Mouse (Mus musculus) heart, postnatal 4 days (tissue): ENCODE measurements at regions not wholly inside any gene's neighbourhood (a gene's known extent, or its start where the extent isn't known, plus 50 kb on each side); places are given as distances from the start of the nearest gene placed in this dataset.

ENCODE experiments used
- DNase-seq: peaks from one replicate; pipeline ENCODE4 v3.0.0; 2021

- DNase-seq, result no peak
These were observed 133.4 kb upstream of the Foxn2 start for GRCm38 (mm10) chr17:88307082-88307481.

DNA sequence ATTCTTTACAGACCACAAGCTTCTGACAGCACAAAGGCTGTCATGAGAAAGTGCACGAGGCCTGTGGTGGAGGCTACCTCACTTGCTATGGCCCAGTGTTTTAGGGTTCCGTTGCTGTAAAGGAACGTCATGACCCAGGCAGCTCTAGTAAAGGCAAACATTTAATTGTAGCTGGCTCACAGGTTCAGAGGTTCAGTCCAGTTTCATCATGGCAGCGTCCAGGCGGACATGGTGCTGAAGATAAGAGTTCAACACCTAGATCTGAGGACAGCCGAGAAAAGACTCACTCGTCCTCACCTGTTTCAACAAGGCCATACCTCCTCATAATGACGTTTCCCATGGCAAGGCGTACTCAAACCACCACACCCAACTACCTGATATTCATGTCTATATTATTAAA, 132.7 kb upstream of the Foxn2 start:
- DNase-seq, result no peak

DNA sequence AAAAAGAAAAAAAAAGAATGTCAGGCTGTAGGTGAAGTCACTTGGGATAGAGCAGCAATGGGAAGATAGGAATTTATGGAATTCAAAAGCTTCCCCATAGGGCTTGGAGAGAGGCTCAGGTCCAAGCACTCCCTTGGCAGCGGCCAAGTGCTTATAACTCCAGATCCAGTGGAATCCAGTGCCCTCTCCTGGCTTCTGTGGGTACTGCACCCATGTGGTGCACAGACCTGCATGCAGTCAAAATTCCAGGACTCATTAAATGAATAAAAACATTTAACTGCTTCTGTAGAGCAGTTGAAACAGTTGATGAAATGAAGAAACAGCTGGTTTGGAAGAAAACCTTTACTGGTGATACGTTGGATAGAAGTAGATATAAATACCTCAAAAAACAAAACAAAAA, 127.6 kb upstream of the Foxn2 start:
- peak; percentile 35 for DNase-seq

DNA sequence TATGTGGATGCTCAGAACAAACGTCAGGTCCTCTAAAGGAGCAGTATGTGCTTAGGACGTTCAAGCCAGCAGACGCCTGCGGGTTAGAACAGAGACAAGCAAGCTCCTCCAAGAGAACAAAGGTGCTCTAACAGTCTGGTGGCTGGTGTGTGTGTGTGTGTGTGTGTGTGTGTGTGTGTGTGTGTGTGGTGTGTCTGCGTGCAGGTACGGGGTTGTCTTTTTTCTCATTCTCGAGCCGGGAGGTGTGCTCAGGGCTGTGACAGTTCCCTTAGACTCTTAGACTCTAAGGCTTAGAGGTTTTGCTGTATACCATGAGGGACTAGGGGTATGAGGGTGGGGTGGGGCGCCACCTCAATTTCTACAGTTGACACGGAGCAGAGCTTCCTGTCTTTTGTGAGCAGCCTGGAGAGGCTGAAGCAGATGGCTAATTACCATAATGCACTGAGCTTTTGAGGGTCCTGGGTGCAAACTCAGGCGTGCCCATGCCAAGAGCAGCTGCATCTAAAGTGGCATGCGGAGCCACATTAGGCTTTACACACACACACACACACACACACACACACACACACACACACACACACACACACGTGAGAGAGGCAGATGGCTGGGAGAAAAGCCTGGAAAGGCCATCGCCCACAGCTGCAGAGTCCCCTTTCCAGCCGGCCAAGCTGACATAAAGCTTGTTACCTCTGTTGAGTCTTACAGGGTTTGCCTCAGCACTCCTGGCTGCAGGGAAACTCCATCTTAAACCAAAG, 124.1 kb upstream of the Foxn2 start:
- no peak for DNase-seq

DNA sequence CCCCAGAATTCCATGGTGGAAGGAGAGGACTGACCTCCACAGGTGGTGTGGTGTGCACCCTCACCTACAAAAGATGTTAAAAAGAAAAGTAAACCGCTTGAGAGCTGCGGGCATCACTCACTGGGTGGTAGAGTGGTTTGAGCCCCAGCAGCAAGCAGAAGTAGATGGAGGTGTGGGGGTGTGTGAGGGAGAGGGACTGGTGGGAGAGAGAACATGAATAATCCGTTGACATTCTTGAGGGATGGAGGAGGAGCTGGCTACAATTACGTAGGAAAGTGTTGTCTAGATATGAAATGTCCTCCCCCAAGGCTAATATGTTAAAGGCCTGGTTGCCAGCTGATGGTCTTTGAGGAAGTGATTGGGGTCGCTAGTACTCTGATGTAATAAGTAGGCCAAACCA, 123.2 kb upstream of the Foxn2 start:
- no peak for DNase-seq

- DNase-seq, result no peak
These were observed 122.7 kb upstream of the Foxn2 start for GRCm38 (mm10) chr17:88317806-88318205.

- DNase-seq, result peak; percentile 33
These were observed 122.2 kb upstream of the Foxn2 start for GRCm38 (mm10) chr17:88318207-88318791.

- no peak for DNase-seq
These were observed 121.6 kb upstream of the Foxn2 start for GRCm38 (mm10) chr17:88318936-88319335.

- DNase-seq, result no peak
These were observed 119.8 kb upstream of the Foxn2 start for GRCm38 (mm10) chr17:88320686-88321085.

GRCm38 (mm10) chr17:88325326-88325909, 115.1 kb upstream of the Foxn2 start:
- no peak for DNase-seq

DNA sequence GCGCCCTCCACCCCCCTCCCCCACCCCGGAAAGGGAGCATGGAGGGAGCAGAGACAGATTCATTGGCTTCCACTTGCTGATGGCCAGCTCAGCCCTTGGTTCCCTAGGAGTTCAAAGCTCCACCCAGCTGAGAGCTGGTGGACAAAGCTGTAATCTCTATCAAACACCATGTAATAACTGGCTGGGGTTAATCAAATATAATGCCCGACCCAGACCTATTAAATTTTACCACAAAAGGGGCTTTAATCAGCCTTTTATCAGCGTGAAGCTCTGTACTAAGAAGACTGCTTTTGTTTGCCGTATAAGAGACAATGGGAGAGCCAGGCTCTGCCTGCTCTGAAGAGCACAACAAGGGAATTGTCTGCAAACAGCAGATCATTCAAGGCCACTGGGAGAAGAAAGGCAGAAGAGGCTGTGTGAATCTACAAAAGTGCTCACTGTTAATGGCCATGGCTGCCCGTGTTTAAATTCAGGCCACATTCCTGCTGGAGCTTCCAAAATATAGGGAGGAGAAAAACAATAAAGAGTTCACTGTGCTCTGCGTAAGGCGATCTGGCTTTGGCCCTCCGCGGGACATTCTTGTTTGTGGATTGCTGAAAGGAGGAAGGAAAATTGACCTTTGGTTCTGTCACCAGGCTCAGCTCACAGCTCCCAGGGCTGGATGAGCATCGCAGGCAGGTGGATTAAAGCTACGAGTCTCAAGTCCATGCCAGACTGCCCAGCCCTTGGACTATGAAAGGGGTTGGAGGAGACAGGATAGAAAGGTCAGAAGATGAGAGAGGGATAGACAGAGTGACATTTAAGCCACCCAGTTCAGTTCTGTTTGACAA, 114.4 kb upstream of the Foxn2 start:
- DNase-seq, result no peak

DNA sequence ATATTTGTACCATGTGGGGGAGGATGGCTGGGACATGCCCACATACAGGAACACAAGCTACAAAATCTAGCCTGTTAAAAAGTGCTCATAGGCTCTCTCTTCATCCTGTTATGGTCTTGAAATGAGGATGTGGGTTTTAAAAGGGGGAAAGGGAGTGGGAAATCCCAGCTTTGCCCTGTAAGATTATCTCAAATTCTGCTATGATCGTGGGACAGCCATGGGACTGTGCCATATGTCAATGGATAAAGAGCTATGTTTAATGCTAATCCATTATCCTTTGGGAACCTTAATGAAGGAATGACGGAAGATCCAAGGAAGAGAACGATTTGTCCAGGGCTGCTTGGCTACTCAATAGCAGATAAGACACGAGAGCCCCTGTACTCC, 113.8 kb upstream of the Foxn2 start:
- no peak for DNase-seq

DNA sequence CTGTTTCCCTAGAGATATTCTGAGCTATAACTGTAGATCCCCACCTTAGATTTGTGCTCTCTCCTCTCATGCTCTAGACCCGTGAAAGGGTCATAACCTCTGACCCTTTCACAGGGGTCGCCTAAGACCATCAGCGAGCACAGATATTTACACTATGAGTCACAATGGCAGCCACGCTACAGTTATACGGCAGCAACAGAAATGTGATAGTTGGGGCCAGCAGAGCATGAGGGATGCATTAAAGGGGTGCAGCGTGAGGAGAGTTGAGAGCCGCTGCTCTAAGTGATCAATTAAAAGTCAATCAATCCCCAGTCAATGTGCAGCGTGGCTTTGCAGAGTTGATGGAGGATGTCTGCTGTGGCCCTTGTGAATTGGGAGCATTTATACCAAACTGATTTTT, 112.7 kb upstream of the Foxn2 start:
- no peak for DNase-seq

DNA sequence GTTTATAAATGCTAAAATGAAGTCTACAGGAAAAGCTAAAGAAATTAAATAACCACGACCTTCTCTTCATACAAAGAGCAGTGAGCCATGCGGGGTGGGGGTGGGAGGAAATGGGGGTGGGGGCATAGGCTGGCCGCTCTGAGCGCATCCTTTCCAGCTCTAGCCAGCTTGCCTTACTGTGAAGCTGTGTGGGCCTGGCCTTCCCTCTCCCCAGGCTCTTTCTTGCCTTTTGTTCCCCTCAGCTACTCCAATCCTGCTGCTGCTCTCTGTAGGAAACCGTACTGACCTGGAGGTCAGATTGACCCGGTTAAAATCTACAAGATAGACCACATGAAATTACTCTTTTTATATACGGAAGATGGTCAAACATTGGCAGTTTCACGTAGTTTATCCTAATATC, 111.7 kb upstream of the Foxn2 start:
- no peak for DNase-seq

GRCm38 (mm10) chr17:88329715-88330114, 110.8 kb upstream of the Foxn2 start:
- DNase-seq, result peak; percentile 68

DNA sequence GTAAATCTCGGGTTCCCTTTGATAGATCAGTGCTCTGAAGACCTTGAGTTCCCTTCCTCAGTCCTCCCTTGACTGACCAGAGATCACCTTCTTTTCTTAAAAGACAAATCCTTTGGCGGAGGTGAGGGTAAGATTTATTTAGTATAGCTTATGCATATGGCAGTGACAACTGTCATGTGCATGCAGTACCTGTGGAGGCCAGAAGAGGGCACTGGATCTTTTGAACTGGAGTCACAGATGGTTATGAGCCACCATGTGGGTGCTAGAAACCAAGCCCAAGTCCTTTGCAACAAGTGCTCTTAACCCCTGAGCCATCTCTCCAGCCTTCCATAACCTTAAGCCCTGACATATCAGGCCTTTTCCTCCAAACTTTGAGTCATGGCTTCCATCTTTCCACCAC, 110.4 kb upstream of the Foxn2 start:
- peak; percentile 13 for DNase-seq

DNA sequence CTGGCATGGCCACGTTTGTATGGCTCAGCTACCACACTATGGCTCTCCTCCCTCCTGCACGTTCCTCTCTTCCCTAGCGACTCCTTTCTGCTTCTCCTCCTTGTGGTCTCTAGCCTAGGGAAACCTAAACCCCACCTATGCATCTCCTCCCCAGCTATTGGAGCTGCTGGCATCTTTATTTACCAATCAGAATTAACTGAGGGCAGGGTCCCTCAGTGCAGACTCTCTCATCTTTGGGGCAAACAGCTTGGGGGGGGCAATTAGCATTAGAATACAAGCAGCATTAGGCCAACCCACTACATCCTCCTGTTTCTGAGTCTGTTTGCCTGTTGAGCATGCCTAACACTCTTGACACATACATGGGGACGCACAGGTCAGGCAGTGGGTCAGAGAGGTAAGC, 106.7 kb upstream of the Foxn2 start:
- DNase-seq, result no peak

DNA sequence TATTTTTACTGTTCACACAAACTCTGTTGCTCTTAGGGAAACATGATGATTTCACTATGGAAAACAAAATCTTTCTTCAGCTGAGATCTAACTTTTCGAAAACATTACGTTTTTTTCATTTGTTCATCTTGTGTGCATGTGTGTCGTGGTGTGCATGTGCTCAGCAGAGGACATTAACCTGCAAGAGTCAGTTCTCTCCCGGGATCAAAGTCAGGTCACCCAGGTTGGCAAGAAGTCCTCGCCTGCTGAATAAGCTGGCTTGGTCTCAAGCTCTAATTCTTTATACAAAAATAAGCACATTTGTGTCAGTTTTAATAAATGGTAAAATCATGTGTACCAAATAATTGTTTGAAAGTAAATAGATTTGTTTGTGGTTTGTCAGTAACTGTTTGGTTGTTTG, 105.2 kb upstream of the Foxn2 start:
- no peak for DNase-seq

GRCm38 (mm10) chr17:88336140-88336769, 104.3 kb upstream of the Foxn2 start:
- peak; percentile 19 for DNase-seq

DNA sequence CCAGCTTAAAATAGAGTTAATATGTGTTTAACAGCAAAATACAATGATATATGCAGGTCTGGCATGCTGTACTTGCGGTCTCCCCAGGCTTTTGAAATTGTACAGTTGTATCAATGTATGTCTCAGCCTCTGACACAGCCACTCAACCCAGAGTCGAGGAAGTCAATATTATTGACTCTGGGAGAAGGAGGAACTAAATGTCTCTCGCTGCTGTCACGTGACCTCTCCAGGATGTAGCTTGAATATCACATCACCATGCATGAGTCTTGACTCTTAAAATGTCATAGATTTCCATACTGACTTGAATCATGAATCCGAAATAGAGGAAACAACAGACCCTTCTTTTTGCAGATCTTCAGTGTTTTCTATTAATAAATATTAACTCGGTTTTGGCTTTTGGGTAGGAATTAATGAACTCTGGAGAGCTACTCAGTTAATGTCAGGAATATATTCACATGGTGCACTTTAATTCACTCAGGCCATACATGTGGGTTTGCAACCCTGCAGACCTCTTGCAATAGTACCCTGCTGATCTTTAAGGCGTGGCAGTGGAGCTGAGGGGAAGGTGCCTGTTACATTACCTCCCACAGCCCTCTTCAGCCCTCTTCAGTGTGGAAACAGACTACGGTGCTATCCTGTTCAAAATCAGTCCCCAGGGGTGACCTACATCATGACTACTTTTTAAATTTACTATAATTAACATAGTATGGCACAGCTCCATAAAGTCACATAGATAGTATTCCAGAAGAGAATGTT, 102.7 kb upstream of the Foxn2 start:
- no peak for DNase-seq

- DNase-seq, result no peak
These were observed 99.4 kb upstream of the Foxn2 start for GRCm38 (mm10) chr17:88341141-88341540.

- no peak for DNase-seq
These were observed 98.9 kb upstream of the Foxn2 start for GRCm38 (mm10) chr17:88341599-88341998.
